Mouse (Mus musculus) ES-E14 (cell line): ENCODE measurements around the gene Sept12. TPM values are rescaled to one million over a fixed set of nuclear protein-coding genes. Genes with fewer than 3 reads are reported as not detected.

Source experiments
- DNase-seq: peaks from one replicate; pipeline ENCODE4 v3.0.0-alpha.2; 2013; ENCODE audit warnings: low read depth, low spot score
- H3K27ac ChIP-seq: 2 replicates; pipeline ENCODE4 v1.5.1; 2012; ENCODE audit warnings: low read depth, mild to moderate bottlenecking, low read length, moderate library complexity, mixed read lengths; ENCODE audit not compliant: poor library complexity, insufficient read depth, severe bottlenecking
- H3K36me3 ChIP-seq: 2 replicates; pipeline ENCODE4 v1.6.1; 2012; ENCODE audit warnings: mild to moderate bottlenecking, low read length, moderate library complexity, mixed read lengths; ENCODE audit not compliant: control insufficient read depth, poor library complexity, insufficient read depth, severe bottlenecking
- H3K4me1 ChIP-seq, 2 experiments: fragments of 150-350 bp in 1 of 2; sonication (generic) in 1 of 2; 2 replicates each; pipeline ENCODE4 v1.6.1; 2012; ENCODE audit warnings: low read length in 2 of 2, mild to moderate bottlenecking in 1 of 2, mixed read lengths in 1 of 2; ENCODE audit not compliant: control insufficient read depth in 2 of 2, insufficient read depth in 2 of 2, poor library complexity in 1 of 2
- H3K4me3 ChIP-seq, 2 experiments: fragments of 150-350 bp in 1 of 2; sonication (generic) in 1 of 2; 2 replicates each; pipeline ENCODE4 v1.5.1; 2012; ENCODE audit warnings: low read length in 2 of 2, low read depth in 1 of 2, mild to moderate bottlenecking in 1 of 2, mixed read lengths in 1 of 2; ENCODE audit not compliant: insufficient read depth in 1 of 2, poor library complexity in 1 of 2, severe bottlenecking in 1 of 2
- H3K9ac ChIP-seq: 2 replicates; pipeline ENCODE4 v1.6.1; 2012; ENCODE audit warnings: low read depth, mild to moderate bottlenecking, low read length, mixed read lengths; ENCODE audit not compliant: poor library complexity, insufficient read depth, severe bottlenecking
- H3K9me3 ChIP-seq: fragments of 150-350 bp; sonication (generic); 2 replicates; pipeline ENCODE4 v1.6.1; 2012; ENCODE audit warnings: low read depth, mild to moderate bottlenecking, low read length; ENCODE audit not compliant: control insufficient read depth, insufficient read depth
- CHD2 ChIP-seq: IDR thresholded peaks from 2 replicates; pipeline ENCODE4 v1.6.1; 2014; ENCODE audit warnings: mild to moderate bottlenecking, low read depth, low read length, inconsistent platforms
- HCFC1 ChIP-seq: IDR thresholded peaks from 2 replicates; pipeline ENCODE4 v1.6.1; 2012; ENCODE audit warnings: low read length, inconsistent platforms, borderline replicate concordance; ENCODE audit not compliant: insufficient read depth
- MAFK ChIP-seq: IDR thresholded peaks from 2 replicates; pipeline ENCODE4 v1.6.1; 2014; ENCODE audit warnings: mild to moderate bottlenecking, low read depth, low read length, inconsistent platforms; ENCODE audit not compliant: insufficient read depth
- ZC3H11A ChIP-seq: IDR thresholded peaks from 2 replicates; pipeline ENCODE4 v1.6.1; 2012; ENCODE audit warnings: low read depth, mild to moderate bottlenecking, inconsistent platforms, low read length, borderline replicate concordance
- ZNF384 ChIP-seq: IDR thresholded peaks from 2 replicates; pipeline ENCODE4 v1.6.1; 2012; ENCODE audit warnings: low read depth, low read length, inconsistent platforms
- in situ Hi-C, 2 experiments: fragments of 600-800 bp; cut with MboI; formaldehyde crosslinking; loops; one replicate each; pipeline ENCODE4 v1.15.1; 2025; ENCODE audit warnings: low sequenced_read_pairs in 2 of 2, inconsistent platforms in 1 of 2; ENCODE audit not compliant: unreplicated experiment in 2 of 2
- total RNA-seq: library from RNA; depleted of rRNA; stranded (reverse); fragments of 300-350 nt; gene quantifications from 2 replicates; pipeline ENCODE4 v1.2.3, GENCODE M21; 2012; rRNA removed

The Sept12 gene
- total RNA-seq, 1 experiment: 0.13 TPM

GRCm38 (mm10) chr16:4938461-4938860 lies 59.2 kb downstream of the Sept12 start, which contains the start of gene Nudt16l1:
Gene Nudt16l1, plus strand, starts transcription at chr16:4938761.
- DNase-seq: no peak
- in situ Hi-C loops: no loop called here
- TF ChIP-seq MAFK (no peak), CHD2 (no peak), ZC3H11A (no peak), HCFC1 (no peak), ZNF384 (no peak)
- H3K27ac ChIP-seq: peak within 1 kb of the TSS; percentile 42; the same call in 1 of the 2 replicates
- peaks cover 4 to 6% of the 10 kb centered on the region in 2 experiments; a peak in 3 of 4 replicates for H3K4me1 ChIP-seq
- peak within 1 kb of the TSS; percentile 84 to 93 for H3K4me3 ChIP-seq
- no peaks in the 10 kb centered on the region for H3K9me3 ChIP-seq
- H3K9ac ChIP-seq: peak within 1 kb of the TSS; percentile 90
- peaks cover 36% of the 10 kb centered on the region for H3K36me3 ChIP-seq

- peaks cover 34% of the 10 kb centered on the region for H3K36me3 ChIP-seq
- no peak for DNase-seq
- H3K9ac ChIP-seq: no peak overlapping the region
- H3K4me3 ChIP-seq: no peak overlapping the region
- H3K4me1 ChIP-seq: peaks cover 4 to 6% of the 10 kb centered on the region in 2 experiments; a peak in 3 of 4 replicates
- TF ChIP-seq ZNF384 (no peak), MAFK (no peak), HCFC1 (no peak), ZC3H11A (no peak), CHD2 (no peak)
- no peak overlapping the region for H3K27ac ChIP-seq
- H3K9me3 ChIP-seq: no peaks in the 10 kb centered on the region
- in situ Hi-C loops: no loop called here
These were observed 60.1 kb downstream of the Sept12 start for GRCm38 (mm10) chr16:4937351-4938190.

Other genes with a start within 250 kb of the Sept12 start
- 27.1 and 35.1 TPM in 2 replicates for gene Cdip1, start 207.6 kb downstream of the Sept12 start, total RNA-seq
- gene 4930562C15Rik, start 162.4 kb downstream of the Sept12 start, total RNA-seq: 0.09 and 0.21 TPM in 2 replicates
- gene Ubald1, start 117.5 kb downstream of the Sept12 start, total RNA-seq: 26.7 and 41.3 TPM in 2 replicates
- 24.0 and 25.7 TPM in 2 replicates for gene Mgrn1, start 111.6 kb downstream of the Sept12 start, total RNA-seq
- 39.6 and 40.0 TPM in 2 replicates for gene Nudt16l1, start 59.1 kb downstream of the Sept12 start, total RNA-seq
- gene Anks3, start 33.6 kb downstream of the Sept12 start, total RNA-seq: 34.9 and 46.7 TPM in 2 replicates
- gene Smim22, start 9.4 kb upstream of the Sept12 start, total RNA-seq: 1.9 and 2.2 TPM in 2 replicates
- gene Rogdi, start 15.7 kb upstream of the Sept12 start, total RNA-seq: 18.7 and 25.7 TPM in 2 replicates
- gene Glyr1, start 52.0 kb upstream of the Sept12 start, total RNA-seq: 67.4 and 75.6 TPM in 2 replicates
- gene Ubn1, start 52.2 kb upstream of the Sept12 start, total RNA-seq: 13.5 and 16.0 TPM in 2 replicates
- 4.1 and 6.0 TPM in 2 replicates for gene Ppl, start 134.6 kb upstream of the Sept12 start, total RNA-seq
- gene Sec14l5, start 149.3 kb upstream of the Sept12 start, total RNA-seq: 1.3 and 3.1 TPM in 2 replicates
- 40.3 and 58.1 TPM in 2 replicates for gene Nagpa, start 206.2 kb upstream of the Sept12 start, total RNA-seq
- 0.63 and 1.7 TPM in 2 replicates for gene AU021092, start 224.4 kb upstream of the Sept12 start, total RNA-seq
- gene Alg1, start 235.8 kb upstream of the Sept12 start, total RNA-seq: 62.6 and 95.1 TPM in 2 replicates